Mouse (Mus musculus) heart, postnatal 0 days (tissue): ENCODE measurements around the gene Ceacam19.

ENCODE experiments used
- CTCF ChIP-seq: IDR thresholded peaks from 2 replicates; pipeline ENCODE4 v1.5.1; 2016; ENCODE audit warnings: antibody characterized with exemption, control low read depth, low read depth
- EP300 ChIP-seq: IDR thresholded peaks from 2 replicates; pipeline ENCODE4 v1.6.1; 2016; ENCODE audit warnings: antibody characterized with exemption, low read depth

- no peak for TF ChIP-seq CTCF
- no peak for TF ChIP-seq EP300
These were observed 23.5 kb downstream of the Ceacam19 start for GRCm38 (mm10) chr7:19864241-19864640.
